In genomic region chr6:8900021-8900728, GRCm38 (mm10) we compare ENCODE assay signal across 15 mouse cellular contexts. TPM values are rescaled to one million over a fixed set of nuclear protein-coding genes. Genes with fewer than 3 reads are reported as not detected.
A peak's percentile ranks its signal among the peaks of the same experiment; 100 is the strongest.
DNase-seq lines count a peak whose midpoint lies in the region; ATAC-seq and TF ChIP-seq lines count a peak whose summit lies in the region.
"Had no signal": no experiment of that assay in that cellular context is flagged by ENCODE, and none has a peak within 500 bp of the region (broad histone marks: within the 10 kb centered on the region; RNA-seq: fewer than 3 reads in every experiment).

No protein-coding gene starts in this region.

- TF ChIP-seq CTCF in kidney, adult 2 months (conservative IDR thresholded peaks at IDR 0.05; ENCODE audit: insufficient read depth, insufficient read length, low read depth, low read length) = no peak

- H3K36me3 ChIP-seq in hindbrain, embryonic 10.5 days = no peaks in the 10 kb centered on the region
- no peaks in the 10 kb centered on the region for H3K36me3 ChIP-seq in hindbrain, embryonic 11.5 days (ENCODE audit: control insufficient read depth, insufficient read depth, low read length)
- H3K36me3 ChIP-seq in kidney, embryonic 14.5 days (ENCODE audit: control insufficient read depth, insufficient read depth, low read length) = no peaks in the 10 kb centered on the region
- no peaks in the 10 kb centered on the region for H3K36me3 ChIP-seq in kidney, adult 2 months (ENCODE audit: control insufficient read depth, insufficient read depth, low read length)
- H3K36me3 ChIP-seq: liver, embryonic 12.5 days had no signal

- H3K9me3 ChIP-seq in hindbrain, embryonic 10.5 days = no peaks in the 10 kb centered on the region
- H3K9me3 ChIP-seq in hindbrain, embryonic 11.5 days (ENCODE audit: control insufficient read depth, low read length) = no peaks in the 10 kb centered on the region
- no peaks in the 10 kb centered on the region for H3K9me3 ChIP-seq in kidney, embryonic 14.5 days (ENCODE audit: control insufficient read depth, low read length)
- H3K9me3 ChIP-seq: liver, embryonic 12.5 days had no signal

- peak overlapping the region; percentile 59 for H3K27ac ChIP-seq in hindbrain, embryonic 10.5 days
- H3K27ac ChIP-seq in hindbrain, embryonic 11.5 days (ENCODE audit: low read depth, low read length) = no peak overlapping the region
- H3K27ac ChIP-seq in kidney, embryonic 14.5 days (ENCODE audit: low read depth, low read length) = no peak overlapping the region
- no peak overlapping the region for H3K27ac ChIP-seq in kidney, adult 2 months (ENCODE audit: insufficient read depth, low read depth, low read length)
- H3K27ac ChIP-seq: kidney, postnatal 0 days; liver, embryonic 12.5 days; stomach, postnatal 0 days had no signal

- WGBS in hindbrain, embryonic 10.5 days = 82% methylated on average over 7 of the region's 7 CpGs
- WGBS in hindbrain, embryonic 11.5 days = 78% methylated on average over 7 of the region's 7 CpGs
- WGBS in kidney, embryonic 14.5 days = 85% methylated on average over 7 of the region's 7 CpGs
- 86% methylated on average over 7 of the region's 7 CpGs for WGBS in kidney, adult 2 months

- H3K9ac ChIP-seq in hindbrain, embryonic 11.5 days (ENCODE audit: low read depth, low read length) = no peak overlapping the region
- H3K9ac ChIP-seq in kidney, embryonic 14.5 days (ENCODE audit: low read depth, low read length) = no peak overlapping the region
- H3K9ac ChIP-seq: liver, embryonic 12.5 days had no signal

- DNase-seq in hindbrain, embryonic 10.5 days (ENCODE audit: low spot score) = no peak
- DNase-seq in hindbrain, embryonic 11.5 days (ENCODE audit: low spot score) = no peak
- peak; percentile 17 to 40 for DNase-seq in frontal cortex, postnatal 14 days (ENCODE audit: low spot score in 2 of 2)
- peak; percentile 15 to 59 for DNase-seq in left cerebral cortex, adult 18-20 months (ENCODE audit: low spot score in 2 of 2)
- peak; percentile 64 to 82 for DNase-seq in right cerebral cortex, postnatal 10 days (ENCODE audit: low spot score in 2 of 2)
- DNase-seq in kidney, adult 2 months = no peak
- no peak for DNase-seq in cerebellum, postnatal 25 days
- DNase-seq: heart, adult 18-20 months had no signal

- TF ChIP-seq POLR2A in kidney, adult 2 months (IDR thresholded peaks at IDR 0.05; ENCODE audit: low read depth, low read length) = no peak

- peaks cover 20% of the 10 kb centered on the region for H3K4me1 ChIP-seq in hindbrain, embryonic 10.5 days (replicated peaks)
- H3K4me1 ChIP-seq in hindbrain, embryonic 11.5 days (replicated peaks; ENCODE audit: control insufficient read depth, insufficient read depth, low read length) = no peaks in the 10 kb centered on the region
- no peaks in the 10 kb centered on the region for H3K4me1 ChIP-seq in kidney, embryonic 14.5 days (ENCODE audit: control insufficient read depth, insufficient read depth, low read length)
- H3K4me1 ChIP-seq in kidney, adult 2 months (ENCODE audit: control insufficient read depth, insufficient read depth, low read length) = no peaks in the 10 kb centered on the region
- H3K4me1 ChIP-seq: liver, embryonic 12.5 days had no signal

- no peak overlapping the region for H3K4me2 ChIP-seq in hindbrain, embryonic 11.5 days (replicated peaks; ENCODE audit: low read depth, low read length)
- no peak overlapping the region for H3K4me2 ChIP-seq in kidney, embryonic 14.5 days (replicated peaks; ENCODE audit: low read depth, low read length)
- H3K4me2 ChIP-seq: liver, embryonic 12.5 days had no signal

- no peaks in the 10 kb centered on the region for H3K27me3 ChIP-seq in hindbrain, embryonic 10.5 days (ENCODE audit: insufficient read depth, poor library complexity, severe bottlenecking)
- H3K27me3 ChIP-seq in hindbrain, embryonic 11.5 days (ENCODE audit: control insufficient read depth, insufficient read depth, low read length) = no peaks in the 10 kb centered on the region
- H3K27me3 ChIP-seq in kidney, embryonic 14.5 days (ENCODE audit: control insufficient read depth, insufficient read depth, low read length) = no peaks in the 10 kb centered on the region
- no peaks in the 10 kb centered on the region for H3K27me3 ChIP-seq in kidney, adult 2 months (replicated peaks; ENCODE audit: control insufficient read depth, insufficient read depth, low read length)
- H3K27me3 ChIP-seq: liver, embryonic 12.5 days had no signal

- no peak overlapping the region for H3K4me3 ChIP-seq in hindbrain, embryonic 10.5 days
- no peak overlapping the region for H3K4me3 ChIP-seq in hindbrain, embryonic 11.5 days (ENCODE audit: low read depth, low read length)
- H3K4me3 ChIP-seq in kidney, embryonic 14.5 days (ENCODE audit: low read length) = no peak overlapping the region
- H3K4me3 ChIP-seq in kidney, adult 2 months (ENCODE audit: insufficient read depth, low read depth, low read length) = no peak overlapping the region
- H3K4me3 ChIP-seq: liver, embryonic 12.5 days; myocyte had no signal

- ATAC-seq in hindbrain, embryonic 11.5 days (ENCODE audit: low FRiP score) = no peak
- no peak for ATAC-seq in kidney, embryonic 14.5 days (ENCODE audit: low FRiP score, low TSS enrichment)
- ATAC-seq: liver, embryonic 12.5 days had no signal

RNA-seq across cellular contexts. Expression of gene Nxph1, which starts 48.1 kb away (rescaled TPM):
- 1.1 and 3.4 TPM in 2 replicates for polyA plus RNA-seq in hindbrain, embryonic 10.5 days (2016; fragmentation: Nextera tagmentation; extraction: Ambion mirVana)
- 10.1 and 12.8 TPM in 2 replicates for polyA plus RNA-seq in hindbrain, embryonic 11.5 days (2014; fragmentation: Nextera tagmentation; extraction: Ambion mirVana)
- 10 to 100 TPM; 39.7 to 42.9 TPM for total RNA-seq in left cerebral cortex, adult 18-20 months (2021)
- polyA plus RNA-seq in kidney, embryonic 14.5 days (2014; fragmentation: Nextera tagmentation; extraction: Ambion mirVana) = 0.11 and 0.14 TPM in 2 replicates
- polyA plus RNA-seq in kidney, adult 2 months (2012; rRNA removed) = 0.11 TPM in 1 of 2 replicates, not detected in the other
- total RNA-seq: hematopoietic stem cell, adult 5-6 weeks had no signal
- polyA plus RNA-seq: C2C12; kidney, postnatal 0 days; liver, embryonic 12.5 days; myocyte had no signal

Comparison
In these comparisons a context has a peak if more than half of its experiments do, and no peak if none do; other contexts are left out.
1. DNase-seq: peak in frontal cortex, postnatal 14 days (2 of 2), left cerebral cortex, adult 18-20 months (2 of 2) and right cerebral cortex, postnatal 10 days (2 of 2); none in hindbrain, embryonic 10.5 days (single experiment), hindbrain, embryonic 11.5 days (single experiment), kidney, adult 2 months (single experiment) and cerebellum, postnatal 25 days (0 of 2).